Mouse (Mus musculus): Measurements from ENCODE around the gene Ptx4. TPM values are rescaled to one million over a fixed set of nuclear protein-coding genes. Genes with fewer than 3 reads are reported as not detected.
A peak's percentile ranks its signal among the peaks of the same experiment; 100 is the strongest.
"Not testable (repeated sequence)": the region's sequence is repeated elsewhere in the genome, so short reads cannot be mapped to it uniquely, and the experiment has no call there.

The Ptx4 gene
- total RNA-seq, 2 experiments from 2014 or later = 2.4 TPM; not detected in 1

- no peak for ATAC-seq (replicated peaks; ENCODE audit: low FRiP score, low TSS enrichment, poor library complexity, severe bottlenecking)
Measured at GRCm38 (mm10) chr17:25112423-25112810, 8.1 kb upstream of the Ptx4 start.

GRCm38 (mm10) chr17:25114908-25115645 is 5.5 kb upstream of the Ptx4 start:
- ATAC-seq (replicated peaks; ENCODE audit: low FRiP score, low TSS enrichment, poor library complexity, severe bottlenecking) = peak; percentile 56

- peak; percentile 83 for ATAC-seq (replicated peaks; ENCODE audit: low FRiP score, low TSS enrichment, poor library complexity, severe bottlenecking)
Measured at GRCm38 (mm10) chr17:25115664-25116432, 4.7 kb upstream of the Ptx4 start, which contains the start of gene Telo2. Telo2 (minus strand) TSS chr17:25115967.

- no peak for ATAC-seq (replicated peaks; ENCODE audit: low FRiP score, low TSS enrichment, poor library complexity, severe bottlenecking)
Measured at GRCm38 (mm10) chr17:25117263-25117662, 3.3 kb upstream of the Ptx4 start.

- ATAC-seq (replicated peaks; ENCODE audit: low FRiP score, low TSS enrichment, poor library complexity, severe bottlenecking) = no peak
Measured at GRCm38 (mm10) chr17:25123979-25124378, 3.4 kb downstream of the Ptx4 start.

- ATAC-seq (replicated peaks; ENCODE audit: low FRiP score, low TSS enrichment, poor library complexity, severe bottlenecking) = not testable (repeated sequence)
Measured at GRCm38 (mm10) chr17:25125442-25126060, 5.0 kb downstream of the Ptx4 start.

- ATAC-seq (replicated peaks; ENCODE audit: low FRiP score, low TSS enrichment, poor library complexity, severe bottlenecking) = peak; percentile 90
Measured at GRCm38 (mm10) chr17:25127079-25127478, 6.5 kb downstream of the Ptx4 start.

- 0 out of 2 replicates have a peak, but pooled peaks have one; percentile 31 for ATAC-seq (replicated peaks; ENCODE audit: low FRiP score, low TSS enrichment, poor library complexity, severe bottlenecking)
Measured at GRCm38 (mm10) chr17:25127681-25128080, 7.1 kb downstream of the Ptx4 start.

- no peak for ATAC-seq (replicated peaks; ENCODE audit: low FRiP score, low TSS enrichment, poor library complexity, severe bottlenecking)
Measured at GRCm38 (mm10) chr17:25130060-25130459, 9.5 kb downstream of the Ptx4 start.

GRCm38 (mm10) chr17:25133275-25133698 is 12.7 kb downstream of the Ptx4 start, which contains the start of gene Clcn7:
Clcn7 (plus strand) TSS chr17:25133391.
- ATAC-seq (replicated peaks; ENCODE audit: low FRiP score, low TSS enrichment, poor library complexity, severe bottlenecking) = peak; percentile 87

- ATAC-seq (replicated peaks; ENCODE audit: low FRiP score, low TSS enrichment, poor library complexity, severe bottlenecking) = no peak
Measured at GRCm38 (mm10) chr17:25135622-25136021, 15.1 kb downstream of the Ptx4 start.

GRCm38 (mm10) chr17:25138803-25139202 is 18.2 kb downstream of the Ptx4 start:
- no peak for ATAC-seq (replicated peaks; ENCODE audit: low FRiP score, low TSS enrichment, poor library complexity, severe bottlenecking)

GRCm38 (mm10) chr17:25139960-25140359 is 19.4 kb downstream of the Ptx4 start:
- 0 out of 2 replicates have a peak, but pooled peaks have one; percentile 65 for ATAC-seq (replicated peaks; ENCODE audit: low FRiP score, low TSS enrichment, poor library complexity, severe bottlenecking)

GRCm38 (mm10) chr17:25162161-25162560 is 41.6 kb downstream of the Ptx4 start, which contains the start of gene Ccdc154:
Ccdc154 (plus strand) TSS chr17:25162461.
- ATAC-seq (replicated peaks; ENCODE audit: low FRiP score, low TSS enrichment, poor library complexity, severe bottlenecking) = no peak

- ATAC-seq (replicated peaks; ENCODE audit: low FRiP score, low TSS enrichment, poor library complexity, severe bottlenecking) = no peak
Measured at GRCm38 (mm10) chr17:25163387-25163786, 42.8 kb downstream of the Ptx4 start.

- no peak for ATAC-seq (replicated peaks; ENCODE audit: low FRiP score, low TSS enrichment, poor library complexity, severe bottlenecking)
Measured at GRCm38 (mm10) chr17:25164770-25165169, 44.2 kb downstream of the Ptx4 start.

- no peak for ATAC-seq (replicated peaks; ENCODE audit: low FRiP score, low TSS enrichment, poor library complexity, severe bottlenecking)
Measured at GRCm38 (mm10) chr17:25165970-25166671, 45.6 kb downstream of the Ptx4 start.

- no peak for ATAC-seq (replicated peaks; ENCODE audit: low FRiP score, low TSS enrichment, poor library complexity, severe bottlenecking)
Measured at GRCm38 (mm10) chr17:25169706-25170105, 49.1 kb downstream of the Ptx4 start.

GRCm38 (mm10) chr17:25172558-25172957 is 52.0 kb downstream of the Ptx4 start:
- ATAC-seq (replicated peaks; ENCODE audit: low FRiP score, low TSS enrichment, poor library complexity, severe bottlenecking) = no peak

Measured in megakaryocyte-erythroid progenitor cell, adult 5-6 weeks (primary cell).